Mouse (Mus musculus) CD4-positive helper T cell, adult 2 months (primary cell): ENCODE results near the gene Kif6.

Experiments used
- DNase-seq: peaks from one replicate; pipeline ENCODE4 v3.0.0-alpha.2; 2012; ENCODE audit warnings: low read depth, missing footprints, low spot score

Gene Kif6

DNA sequence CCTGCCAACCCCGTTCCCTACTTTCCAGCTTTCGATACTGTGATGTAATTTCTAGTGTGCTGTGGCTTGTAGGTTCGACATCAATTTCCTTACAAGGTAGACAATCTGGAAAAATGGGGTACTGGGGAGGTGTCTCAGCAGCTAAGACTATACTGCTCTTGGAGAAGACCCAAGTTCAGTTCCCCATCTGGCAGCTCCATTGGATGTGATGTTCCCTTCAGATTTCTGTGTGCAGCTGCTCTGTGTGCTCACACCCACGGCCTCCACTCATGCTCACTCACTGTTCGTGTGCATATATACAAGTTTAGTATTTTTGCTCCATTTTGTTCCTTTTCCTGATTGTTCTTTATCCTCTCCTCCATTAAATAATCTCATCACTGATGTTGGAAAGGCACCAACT lies 51.8 kb downstream of the Kif6 start:
- DNase-seq = no peak

DNA sequence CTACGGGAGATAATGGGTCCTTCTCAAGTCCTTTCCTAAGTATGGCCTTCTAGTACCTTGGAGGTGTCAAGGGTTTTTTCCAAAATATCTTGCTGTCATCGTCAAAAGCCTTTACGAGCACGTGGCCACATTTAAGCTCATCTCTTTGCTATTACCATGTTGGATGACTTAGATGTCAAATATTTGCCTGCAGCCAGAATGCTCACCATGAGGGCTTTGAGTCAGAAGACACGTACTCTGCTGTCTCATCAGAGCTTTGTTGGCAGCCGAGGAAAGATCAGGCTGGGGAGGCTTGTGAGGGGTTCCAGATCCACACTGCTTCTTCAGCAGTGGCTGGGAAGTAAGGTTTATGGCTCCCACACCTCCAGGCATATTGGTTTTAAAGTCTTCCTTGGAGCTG lies 53.4 kb downstream of the Kif6 start:
- no peak for DNase-seq

DNA sequence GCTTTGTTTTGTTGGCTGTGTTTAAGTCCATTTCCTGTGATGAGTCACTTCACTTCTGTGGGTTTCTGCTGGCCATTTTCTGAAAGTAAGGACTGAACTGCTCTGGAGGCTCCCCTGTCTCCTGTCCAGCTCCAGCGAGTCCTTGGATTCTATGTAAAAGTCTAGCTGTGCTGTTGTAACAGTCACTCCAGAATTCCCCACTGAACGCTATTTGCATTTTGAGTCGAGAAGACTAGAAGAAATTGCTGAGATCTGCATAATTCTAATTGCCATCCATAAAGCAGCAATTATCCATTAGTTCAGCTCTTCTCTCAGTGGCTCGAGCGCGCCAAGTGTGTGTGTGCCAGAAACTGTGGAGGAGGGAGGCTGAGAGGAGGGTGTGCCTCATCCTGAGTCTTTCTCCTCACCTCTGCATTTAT lies 57.0 kb downstream of the Kif6 start:
- no peak for DNase-seq

DNA sequence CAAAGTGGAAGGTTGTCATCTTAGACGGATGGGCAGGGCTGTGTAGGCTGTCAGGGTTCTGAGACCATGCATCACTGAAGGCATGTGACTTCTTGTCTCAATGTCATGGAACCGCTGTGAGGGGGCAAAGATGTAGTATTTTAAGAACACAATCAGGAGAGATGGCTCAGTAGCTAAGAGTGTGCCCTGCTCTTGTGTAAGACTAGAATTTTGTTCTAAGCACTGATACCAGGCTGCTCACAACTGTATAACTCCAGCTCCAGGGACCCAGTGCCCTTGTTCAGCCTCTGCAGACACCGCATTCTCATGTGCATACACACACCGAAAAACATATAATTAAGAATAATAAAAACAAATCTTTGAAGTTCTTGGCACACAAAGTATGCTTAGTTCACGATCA lies 57.5 kb downstream of the Kif6 start:
- no peak for DNase-seq

DNA sequence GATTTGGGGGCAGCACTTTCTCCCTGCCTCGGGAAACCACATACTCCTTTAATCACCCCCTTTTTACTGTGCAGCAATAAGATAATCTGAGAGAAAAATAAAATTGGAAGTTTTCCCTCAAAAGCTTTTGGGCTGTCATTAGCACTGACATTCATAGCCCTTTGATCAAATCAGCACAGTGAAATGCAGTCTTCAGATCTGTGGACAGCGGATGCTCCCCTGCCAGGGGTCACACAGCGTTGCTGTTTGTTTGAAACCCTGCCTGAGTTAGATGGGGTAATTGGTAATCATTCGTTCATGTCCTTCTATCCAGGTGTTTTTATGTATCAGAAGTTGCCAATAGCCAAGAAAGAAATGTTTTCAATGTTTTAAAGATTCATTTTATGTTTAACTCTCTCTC lies 60.7 kb downstream of the Kif6 start:
- DNase-seq = no peak

DNA sequence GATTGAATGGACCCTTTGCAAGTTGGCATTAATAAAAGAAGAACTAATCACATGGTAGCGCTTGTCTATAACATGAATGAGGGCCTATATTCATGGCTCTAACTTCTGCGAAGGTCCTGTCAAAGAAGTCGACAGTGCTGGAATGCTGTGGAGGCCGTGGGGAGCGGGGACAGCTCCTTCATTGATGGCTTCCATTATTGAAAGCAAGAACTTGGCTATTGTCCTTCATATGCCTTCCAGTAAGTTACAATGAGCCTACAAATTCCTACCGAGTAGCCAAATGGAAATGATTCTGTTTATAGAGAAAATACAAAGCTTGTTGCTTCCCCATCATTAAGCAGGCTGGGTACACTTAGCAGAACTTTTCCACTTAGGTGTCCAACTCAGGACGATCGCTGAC lies 66.5 kb downstream of the Kif6 start:
- no peak for DNase-seq

DNA sequence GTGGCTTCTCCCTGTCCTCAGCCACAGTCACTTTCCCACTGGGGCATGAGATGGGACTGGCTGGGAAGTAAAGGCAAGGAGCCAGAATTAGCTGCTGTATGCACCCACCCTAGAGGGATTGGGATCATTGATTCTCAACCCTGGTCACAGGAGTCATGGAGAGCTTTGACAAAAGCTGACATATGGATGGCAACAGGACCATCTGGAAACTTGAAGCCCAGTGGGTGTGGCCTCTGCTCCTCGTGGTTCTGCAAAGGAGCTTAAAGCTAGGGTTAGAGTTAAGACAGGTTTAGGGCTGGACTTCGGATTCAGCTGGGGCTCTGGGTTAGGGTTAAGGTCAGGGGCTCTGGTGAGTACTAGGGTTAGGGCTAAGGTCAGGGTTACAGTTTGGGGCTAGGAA lies 69.2 kb downstream of the Kif6 start:
- DNase-seq = no peak

DNA sequence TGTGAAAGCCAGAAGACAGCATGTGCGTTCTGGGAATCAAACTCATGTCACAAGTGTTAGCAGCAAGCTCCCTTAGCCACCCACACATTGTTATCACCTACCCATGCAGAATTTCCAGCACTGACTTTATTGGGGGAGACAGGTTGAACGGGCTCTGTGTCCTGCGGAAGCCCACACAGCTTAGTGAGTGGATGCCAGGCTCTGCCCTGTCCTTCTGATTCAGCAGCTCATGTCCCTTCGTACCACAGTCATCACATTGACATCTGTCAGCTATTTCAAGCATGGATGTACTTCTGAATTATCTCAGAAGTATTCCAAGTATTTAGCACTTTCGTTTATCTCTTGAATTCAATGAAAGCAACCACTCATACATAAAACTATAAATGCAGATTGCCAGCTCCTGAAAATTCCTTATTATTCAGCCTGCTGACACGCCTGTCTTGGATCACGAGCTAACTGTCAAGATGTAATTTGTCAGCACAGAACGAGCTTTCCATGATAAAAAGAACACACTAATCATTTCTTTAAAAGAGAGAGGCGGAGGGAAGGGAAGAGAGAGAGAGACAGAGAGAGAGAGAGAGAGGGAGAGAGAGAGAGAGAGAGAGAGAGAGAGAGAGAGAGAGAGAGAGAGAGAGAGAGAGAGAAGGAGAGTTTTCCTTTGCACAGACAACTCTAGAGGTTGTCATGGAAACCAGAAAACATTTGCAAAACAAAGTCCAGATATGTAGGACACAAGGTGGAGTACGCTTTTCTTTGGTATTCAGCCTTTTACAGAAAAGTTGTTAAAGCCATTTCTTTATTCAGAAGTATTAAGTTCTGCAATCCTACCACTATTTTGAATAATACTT lies 75.9 kb downstream of the Kif6 start:
- no peak for DNase-seq

DNA sequence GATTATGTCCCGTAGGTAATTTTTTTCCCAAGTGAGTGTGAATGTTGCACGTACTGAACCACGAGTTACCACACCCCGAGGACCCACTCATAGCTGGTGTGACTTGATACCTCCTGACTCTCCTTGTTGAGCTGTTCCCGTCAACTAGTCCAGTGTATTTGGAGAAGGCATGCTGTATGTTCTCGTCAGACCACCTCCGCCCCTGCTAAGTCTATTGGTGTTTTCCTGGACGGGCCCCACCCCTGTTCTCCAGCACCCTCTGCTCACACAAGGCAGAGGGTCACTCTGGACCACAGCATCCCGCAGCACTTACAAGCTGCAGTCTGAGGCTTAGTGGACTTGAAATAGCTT lies 76.5 kb downstream of the Kif6 start:
- DNase-seq = no peak

DNA sequence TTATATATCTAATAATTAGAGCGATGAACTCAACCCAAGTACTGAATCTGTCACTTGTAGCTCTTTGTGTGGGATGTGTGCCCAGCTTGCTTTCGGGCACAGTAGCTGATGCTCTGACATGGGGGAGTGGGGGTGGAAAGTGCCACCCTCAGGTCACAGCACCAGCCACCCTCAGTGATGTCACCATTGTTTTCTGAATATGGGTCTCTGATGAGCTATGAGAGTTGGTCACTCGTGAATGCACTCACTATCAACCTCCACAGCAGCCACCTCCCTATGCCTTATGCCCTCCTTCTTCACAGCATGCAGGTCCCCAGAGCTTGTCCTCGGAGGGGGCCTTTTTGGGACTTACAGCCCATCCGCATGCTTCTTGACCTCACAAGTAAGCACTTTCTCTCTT lies 78.3 kb downstream of the Kif6 start:
- DNase-seq = no peak

DNA sequence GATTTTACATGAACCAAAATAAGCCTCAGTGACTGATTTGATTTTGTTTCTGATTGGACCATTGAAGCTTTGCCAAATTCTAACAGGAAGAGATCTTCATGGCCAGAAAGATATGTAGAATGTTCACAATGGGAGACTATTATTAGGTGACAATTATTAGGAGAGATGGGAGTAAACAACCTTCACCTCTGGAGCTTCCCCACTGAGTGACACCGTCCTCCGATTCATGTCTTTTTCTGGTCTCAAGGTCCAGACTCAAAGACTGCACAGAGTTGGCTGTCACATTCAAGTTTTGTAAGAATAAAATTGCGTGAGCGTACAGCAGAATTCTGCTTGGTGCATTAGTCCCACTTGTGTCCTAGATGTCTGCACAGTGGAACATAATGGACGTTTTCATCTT lies 82.3 kb downstream of the Kif6 start:
- DNase-seq = no peak

DNA sequence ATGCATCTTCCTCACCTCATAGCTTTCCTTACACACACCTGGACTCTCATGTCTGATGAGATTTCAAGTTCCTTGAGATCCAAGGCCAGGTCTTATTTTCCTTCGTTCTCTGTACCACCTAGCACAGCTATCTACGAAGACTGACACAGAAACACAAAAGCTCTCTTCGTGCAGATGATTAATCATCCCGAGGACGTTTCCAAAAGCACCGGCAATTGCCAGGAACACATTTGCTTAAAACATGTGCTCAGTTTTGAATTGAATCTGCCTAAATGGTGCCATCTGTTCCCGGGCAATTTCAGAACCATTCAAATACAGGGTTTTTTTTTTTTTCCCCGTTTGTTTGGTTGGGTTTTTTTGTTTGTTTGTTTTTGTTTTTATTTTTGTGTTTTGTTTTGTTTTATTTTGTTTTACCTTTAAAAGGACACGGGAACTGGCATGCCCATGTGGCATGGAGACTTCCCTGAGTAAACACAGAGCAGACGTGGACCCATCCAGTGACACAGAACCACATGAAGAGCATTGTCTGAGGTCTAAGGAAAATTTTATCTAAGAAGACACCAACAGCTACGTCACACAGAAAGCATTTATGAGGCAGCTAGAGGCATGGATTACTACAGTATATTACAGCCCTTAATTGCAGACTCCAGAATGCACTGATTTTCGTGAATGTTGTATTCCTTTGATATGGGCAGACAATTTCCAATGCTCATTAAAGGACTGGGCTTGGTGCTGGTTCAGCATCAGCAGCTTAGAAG lies 88.7 kb downstream of the Kif6 start:
- DNase-seq = no peak

DNA sequence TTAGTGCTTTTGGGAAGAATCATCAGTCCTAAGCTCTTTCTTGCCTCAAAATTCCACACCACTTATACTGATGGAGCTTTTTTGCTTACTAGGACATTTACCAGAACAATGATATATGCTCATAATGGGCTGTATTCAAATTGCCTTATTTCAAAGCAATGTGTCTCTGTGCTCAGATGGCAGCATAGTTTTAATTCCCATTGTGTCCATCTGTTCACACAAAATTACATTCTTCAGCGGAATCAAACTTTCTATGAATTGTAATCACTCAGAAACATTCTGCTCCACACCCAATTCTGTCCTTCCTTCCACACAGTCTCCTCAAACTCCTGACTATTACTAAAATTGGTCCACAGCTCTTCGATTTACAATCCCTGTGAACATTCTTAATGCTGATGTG lies 94.3 kb downstream of the Kif6 start:
- no peak for DNase-seq

DNA sequence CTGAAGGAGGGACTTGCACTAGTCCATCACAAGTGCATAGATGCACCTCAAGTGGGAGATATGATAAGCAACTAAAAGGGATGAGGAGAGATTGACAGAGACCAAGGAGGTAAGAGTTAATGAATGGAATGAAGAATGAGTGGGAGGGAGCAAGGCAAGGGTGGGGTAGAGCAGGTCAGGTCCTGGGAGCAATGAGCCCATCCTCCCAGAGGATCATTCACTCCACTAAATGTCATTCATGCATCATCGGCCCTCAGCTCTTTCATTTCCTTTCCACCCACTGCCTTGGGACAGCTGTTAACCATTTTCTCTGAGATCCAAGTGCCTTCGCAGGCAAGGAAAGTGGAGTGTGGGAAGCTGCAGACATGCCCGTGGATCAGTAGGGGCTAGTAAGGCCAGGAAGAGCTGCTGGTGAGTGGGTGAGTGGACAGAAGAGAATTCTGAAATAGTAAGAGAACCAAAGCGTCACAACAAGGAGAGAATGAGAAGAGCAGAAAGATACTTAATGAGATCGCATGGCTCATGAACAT lies 95.2 kb downstream of the Kif6 start:
- no peak for DNase-seq

DNA sequence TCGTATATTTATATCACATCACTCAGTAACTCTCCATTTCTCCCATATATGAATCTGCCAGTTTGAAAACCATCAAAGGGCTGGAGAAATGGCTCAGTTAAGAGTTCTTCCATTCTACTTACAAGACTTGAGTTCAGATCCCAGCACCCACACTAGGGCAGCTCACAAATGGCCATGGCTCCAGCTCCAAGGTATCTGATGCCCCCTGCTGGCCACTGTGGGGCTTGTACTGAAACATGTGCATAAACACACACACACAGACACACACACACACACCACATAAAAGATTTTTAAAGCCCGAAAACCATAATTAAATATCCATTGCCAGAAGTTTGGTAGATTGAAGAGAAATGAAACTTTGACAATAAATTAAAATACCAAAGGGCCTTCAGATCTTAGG lies 111.3 kb downstream of the Kif6 start:
- DNase-seq = no peak

DNA sequence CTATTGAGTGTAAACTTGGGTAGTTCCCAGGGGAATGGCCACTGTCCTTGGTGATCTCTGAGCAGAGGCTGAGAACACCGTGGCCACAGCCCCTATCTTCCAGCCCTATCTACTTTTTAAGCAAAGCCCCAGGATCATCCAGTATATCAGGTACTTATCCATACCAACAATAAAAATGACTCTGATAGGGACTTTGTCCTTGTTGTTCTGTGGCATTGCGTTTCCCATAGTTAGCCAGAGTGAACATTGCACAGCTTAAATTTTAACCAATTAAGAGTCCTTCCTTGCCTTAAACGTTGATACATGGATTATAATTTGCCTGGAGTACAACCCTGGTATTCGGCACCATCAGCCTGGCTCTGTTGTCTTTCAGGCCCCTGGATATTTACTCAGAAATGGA lies 112.0 kb downstream of the Kif6 start:
- no peak for DNase-seq

DNA sequence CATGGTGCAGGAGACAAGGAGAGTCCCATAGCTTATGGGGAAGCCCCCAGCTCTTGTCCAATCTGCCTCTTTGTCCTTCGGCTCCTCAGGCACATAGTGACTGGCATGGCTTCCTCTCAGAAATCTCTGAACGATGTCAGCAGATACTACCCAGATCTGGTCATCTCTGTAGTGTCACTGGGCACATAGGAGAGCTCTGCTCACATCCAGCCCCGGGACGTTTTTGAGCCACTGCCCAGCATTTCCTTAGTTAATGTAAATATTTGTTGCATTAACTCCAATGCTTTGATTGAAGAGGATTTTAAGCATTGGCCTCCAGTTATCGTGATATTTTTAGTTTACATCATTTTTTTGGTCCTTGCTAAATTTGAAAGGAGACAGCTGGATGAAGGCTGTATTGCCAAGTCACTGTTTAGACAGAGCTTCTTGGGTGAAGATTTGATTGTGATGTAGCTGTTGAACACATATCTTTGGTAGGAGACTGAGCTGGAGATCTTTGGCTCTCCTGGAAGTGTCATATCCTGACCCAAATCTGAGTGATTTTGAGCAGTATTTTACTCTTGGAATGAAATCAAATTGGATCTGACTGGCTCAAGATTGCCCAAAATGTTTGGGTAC lies 112.6 kb downstream of the Kif6 start:
- DNase-seq = no peak

DNA sequence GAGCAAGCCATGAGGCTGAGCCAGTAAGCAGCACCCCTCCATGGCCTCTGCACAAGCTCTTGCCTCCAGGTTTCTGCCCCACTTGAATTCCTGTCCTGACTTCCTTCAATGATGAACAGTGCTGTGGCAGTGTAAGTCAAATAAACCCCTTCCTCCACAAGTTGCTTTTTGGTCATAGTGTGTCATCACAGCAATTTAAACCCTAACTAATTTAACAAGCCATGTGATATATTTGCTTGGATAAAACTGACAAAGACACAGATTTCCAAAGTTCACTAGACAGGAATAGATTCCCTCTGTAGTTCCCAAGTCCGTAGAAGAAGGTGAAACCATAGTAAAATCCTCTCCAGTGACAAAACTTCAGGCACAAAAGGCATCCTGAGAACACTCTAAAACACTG lies 114.9 kb downstream of the Kif6 start:
- no peak for DNase-seq

DNA sequence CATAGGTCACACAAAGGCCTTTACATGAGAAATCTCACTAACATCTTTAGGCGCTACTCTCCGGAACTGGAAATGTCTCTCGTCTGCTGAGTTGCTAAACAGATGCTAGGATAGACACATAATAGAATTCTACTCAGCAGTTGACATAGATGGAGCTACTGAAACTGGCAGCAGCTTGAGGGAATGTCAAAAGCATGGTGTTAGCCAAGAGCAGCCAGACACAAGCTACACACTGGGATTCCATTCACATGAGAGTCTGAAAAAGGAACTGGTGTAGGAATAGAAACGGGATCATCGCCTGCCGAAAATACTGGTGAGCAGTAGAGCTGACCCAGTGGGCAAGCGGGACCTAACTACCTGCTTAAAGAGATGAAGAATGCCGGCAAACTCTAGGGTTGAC lies 117.8 kb downstream of the Kif6 start:
- DNase-seq = no peak

DNA sequence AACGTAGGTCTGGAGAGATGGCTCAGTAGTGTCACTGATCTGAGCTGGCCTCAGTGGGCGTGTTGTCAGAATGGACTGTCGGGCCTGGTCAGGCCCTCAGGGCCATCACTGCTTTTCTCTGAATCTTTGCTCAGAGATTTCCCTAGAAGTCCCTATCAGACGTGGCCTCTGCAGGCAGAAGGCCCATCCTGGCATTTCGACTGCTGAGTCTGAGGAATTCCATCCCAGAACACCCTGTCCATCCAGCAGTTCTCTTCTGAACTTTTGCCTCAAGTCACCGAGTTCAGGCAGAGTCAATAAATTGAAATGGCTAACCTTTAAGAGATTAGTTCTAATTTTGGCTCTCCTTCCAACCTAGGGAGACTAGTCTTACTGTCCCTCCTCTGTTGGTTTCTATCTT lies 119.1 kb downstream of the Kif6 start:
- no peak for DNase-seq

DNA sequence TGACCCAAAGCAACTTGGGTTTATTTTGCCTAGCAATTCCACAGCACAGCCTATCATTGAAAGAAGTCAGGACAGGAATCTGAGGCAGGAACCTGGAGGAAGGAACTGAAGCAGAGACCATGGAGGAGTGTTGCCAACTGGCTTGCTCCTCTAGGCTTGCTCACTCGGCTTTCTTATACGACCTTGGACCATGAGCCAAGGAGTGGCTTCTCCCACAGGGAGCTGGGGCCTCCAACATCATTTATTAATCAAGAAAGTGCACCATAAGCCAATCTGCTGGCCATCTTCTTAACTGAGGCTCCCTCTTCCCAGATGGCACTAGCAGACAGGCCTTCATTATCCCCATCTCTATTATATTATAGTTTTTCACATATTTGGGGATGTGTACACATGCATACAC lies 119.8 kb downstream of the Kif6 start:
- no peak for DNase-seq

DNA sequence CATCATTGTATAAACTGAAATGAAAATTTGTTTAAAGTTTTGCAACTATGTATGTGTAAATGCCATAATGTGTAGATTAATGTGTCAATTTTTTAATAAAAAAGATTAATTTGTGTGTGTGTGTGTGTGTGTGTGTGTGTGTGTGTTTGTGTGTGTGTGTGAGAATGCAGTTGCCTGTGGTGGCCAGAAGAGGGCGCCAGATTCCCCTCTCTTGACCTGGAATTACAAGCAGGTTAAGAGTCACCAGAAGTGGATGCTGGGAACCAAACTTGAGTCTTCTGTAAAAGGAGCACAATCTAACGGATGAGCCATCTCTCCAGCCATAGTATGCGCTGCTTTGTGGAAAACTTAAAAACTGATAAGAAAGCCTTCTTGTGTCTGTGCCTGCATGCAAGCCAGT lies 121.4 kb downstream of the Kif6 start:
- DNase-seq = no peak
